Mouse (Mus musculus): ENCODE results near the gene 4933411K16Rik. TPM values are rescaled to one million over a fixed set of nuclear protein-coding genes. Genes with fewer than 3 reads are reported as not detected.

4933411K16Rik gene
- polyA plus RNA-seq, 1 experiment: 0.30 TPM

- Histone ChIP-seq H3ac (ENCODE audit: control insufficient read depth, insufficient read length) (no peak overlapping the region), H3K79me2 (ENCODE audit: control insufficient read depth, insufficient read depth) (peaks cover 85% of the 10 kb centered on the region)
- no peak for TF ChIP-seq CEBPB (IDR thresholded peaks at IDR 0.05; ENCODE audit: insufficient read depth, poor library complexity, severe bottlenecking)
- no peak for TF ChIP-seq MYOG (IDR thresholded peaks at IDR 0.05; ENCODE audit: control insufficient read depth in 1 of 3, insufficient read depth in 1 of 3, insufficient read length in 2 of 3, low read depth in 2 of 3)
- TF ChIP-seq MYOD1 (IDR thresholded peaks at IDR 0.05; ENCODE audit: control insufficient read depth in 1 of 3, insufficient read length in 2 of 3, low read depth in 2 of 3): no peak
- TF ChIP-seq POLR2AphosphoS2 (IDR thresholded peaks at IDR 0.05; ENCODE audit: insufficient read length, low read depth): no peak
- TF ChIP-seq MAX (IDR thresholded peaks at IDR 0.05; ENCODE audit: low read depth): no peak
- no peak for TF ChIP-seq REST (IDR thresholded peaks at IDR 0.05; ENCODE audit: insufficient read depth, insufficient read length)
- no peak for TF ChIP-seq USF1 (IDR thresholded peaks at IDR 0.05; ENCODE audit: low read depth)
- no peak for TF ChIP-seq E2F4 (IDR thresholded peaks at IDR 0.05; ENCODE audit: insufficient read depth)
- no peak for TF ChIP-seq SRF (IDR thresholded peaks at IDR 0.05; ENCODE audit: control insufficient read depth, insufficient read length, low read depth)
- no peak for TF ChIP-seq POLR2A (IDR thresholded peaks at IDR 0.05; ENCODE audit: insufficient read length, low read depth)
- TF ChIP-seq TCF12 (IDR thresholded peaks at IDR 0.05; ENCODE audit: insufficient read depth, poor library complexity, severe bottlenecking): no peak
- no peak for TF ChIP-seq TCF3 (IDR thresholded peaks at IDR 0.05; ENCODE audit: insufficient read length, low read depth)
Observed at GRCm38 (mm10) chr19:42021681-42022541, 30.1 kb upstream of the 4933411K16Rik start.

GRCm38 (mm10) chr19:42022542-42022848 is 29.6 kb upstream of the 4933411K16Rik start:
- Histone ChIP-seq H3K79me2 (ENCODE audit: control insufficient read depth, insufficient read depth) (peaks cover 91% of the 10 kb centered on the region), H3K4me2 (ENCODE audit: low read depth) (peak overlapping the region; percentile 42), H3K4me3 (no peak overlapping the region), H3ac (ENCODE audit: control insufficient read depth, insufficient read length) (no peak overlapping the region), H3K27me3 (ENCODE audit: control insufficient read depth, insufficient read depth, insufficient read length) (no peaks in the 10 kb centered on the region), H3K36me3 (ENCODE audit: control insufficient read depth, insufficient read depth) (no peaks in the 10 kb centered on the region)
- TF ChIP-seq POLR2AphosphoS2 (IDR thresholded peaks at IDR 0.05; ENCODE audit: insufficient read length, low read depth): no peak

More at GRCm38 (mm10) chr19:42021681-42022541, 30.1 kb upstream of the 4933411K16Rik start:
- Histone ChIP-seq H3K4me3 (no peak overlapping the region), H3K27me3 (ENCODE audit: control insufficient read depth, insufficient read depth, insufficient read length) (no peaks in the 10 kb centered on the region), H3K36me3 (ENCODE audit: control insufficient read depth, insufficient read depth) (no peaks in the 10 kb centered on the region), H3K4me2 (ENCODE audit: low read depth) (peak overlapping the region; percentile 42)

GRCm38 (mm10) chr19:42026158-42026557 is 25.9 kb upstream of the 4933411K16Rik start:
- TF ChIP-seq TCF12 (IDR thresholded peaks at IDR 0.05; ENCODE audit: insufficient read depth, poor library complexity, severe bottlenecking): no peak
- TF ChIP-seq USF1 (IDR thresholded peaks at IDR 0.05; ENCODE audit: low read depth): no peak
- no peak for TF ChIP-seq MYOD1 (IDR thresholded peaks at IDR 0.05; ENCODE audit: control insufficient read depth in 1 of 3, insufficient read length in 2 of 3, low read depth in 2 of 3)
- TF ChIP-seq CEBPB (IDR thresholded peaks at IDR 0.05; ENCODE audit: insufficient read depth, poor library complexity, severe bottlenecking): no peak
- no peak for TF ChIP-seq POLR2A (IDR thresholded peaks at IDR 0.05; ENCODE audit: insufficient read length, low read depth)
- no peak for TF ChIP-seq TCF3 (IDR thresholded peaks at IDR 0.05; ENCODE audit: insufficient read length, low read depth)
- TF ChIP-seq SRF (IDR thresholded peaks at IDR 0.05; ENCODE audit: control insufficient read depth, insufficient read length, low read depth): no peak
- no peak for TF ChIP-seq E2F4 (IDR thresholded peaks at IDR 0.05; ENCODE audit: insufficient read depth)
- TF ChIP-seq REST (IDR thresholded peaks at IDR 0.05; ENCODE audit: insufficient read depth, insufficient read length): no peak
- no peak for TF ChIP-seq POLR2AphosphoS2 (IDR thresholded peaks at IDR 0.05; ENCODE audit: insufficient read length, low read depth)
- TF ChIP-seq MAX (IDR thresholded peaks at IDR 0.05; ENCODE audit: low read depth): no peak
- no peak for TF ChIP-seq MYOG (IDR thresholded peaks at IDR 0.05; ENCODE audit: control insufficient read depth in 1 of 3, insufficient read depth in 1 of 3, insufficient read length in 2 of 3, low read depth in 2 of 3)
- Histone ChIP-seq H3K4me3 (no peak overlapping the region), H3K4me2 (ENCODE audit: low read depth) (peak overlapping the region; percentile 31), H3K36me3 (ENCODE audit: control insufficient read depth, insufficient read depth) (no peaks in the 10 kb centered on the region), H3K27me3 (ENCODE audit: control insufficient read depth, insufficient read depth, insufficient read length) (no peaks in the 10 kb centered on the region), H3ac (ENCODE audit: control insufficient read depth, insufficient read length) (no peak overlapping the region), H3K79me2 (ENCODE audit: control insufficient read depth, insufficient read depth) (peaks cover 91% of the 10 kb centered on the region)

GRCm38 (mm10) chr19:42031112-42031511 is 20.9 kb upstream of the 4933411K16Rik start:
- peaks cover 15% of the 10 kb centered on the region for H3K36me3 ChIP-seq (ENCODE audit: control insufficient read depth, insufficient read depth)
- H3K4me2 ChIP-seq (ENCODE audit: low read depth): peak overlapping the region; percentile 25
- no peak for TF ChIP-seq E2F4 (IDR thresholded peaks at IDR 0.05; ENCODE audit: insufficient read depth)
- TF ChIP-seq MYOD1 (IDR thresholded peaks at IDR 0.05; ENCODE audit: control insufficient read depth in 1 of 3, insufficient read length in 2 of 3, low read depth in 2 of 3): peak; percentile 97 to 99 (median 98)
- peak; percentile 76 for TF ChIP-seq TCF3 (IDR thresholded peaks at IDR 0.05; ENCODE audit: insufficient read length, low read depth)
- TF ChIP-seq MYOG (IDR thresholded peaks at IDR 0.05; ENCODE audit: control insufficient read depth in 1 of 3, insufficient read depth in 1 of 3, insufficient read length in 2 of 3, low read depth in 2 of 3): peak; percentile 62 to 91 (median 77)
- peak; percentile 3 for TF ChIP-seq POLR2AphosphoS2 (IDR thresholded peaks at IDR 0.05; ENCODE audit: insufficient read length, low read depth)
- peak; percentile 64 for TF ChIP-seq TCF12 (IDR thresholded peaks at IDR 0.05; ENCODE audit: insufficient read depth, poor library complexity, severe bottlenecking)
- no peak overlapping the region for H3K4me3 ChIP-seq
- no peaks in the 10 kb centered on the region for H3K27me3 ChIP-seq (ENCODE audit: control insufficient read depth, insufficient read depth, insufficient read length)
- H3K79me2 ChIP-seq (ENCODE audit: control insufficient read depth, insufficient read depth): peaks cover 50% of the 10 kb centered on the region
- H3ac ChIP-seq (ENCODE audit: control insufficient read depth, insufficient read length): no peak overlapping the region

GRCm38 (mm10) chr19:42033611-42034010 is 18.4 kb upstream of the 4933411K16Rik start:
- no peak for TF ChIP-seq TCF12 (IDR thresholded peaks at IDR 0.05; ENCODE audit: insufficient read depth, poor library complexity, severe bottlenecking)
- no peak for TF ChIP-seq MYOG (IDR thresholded peaks at IDR 0.05; ENCODE audit: control insufficient read depth in 1 of 3, insufficient read depth in 1 of 3, insufficient read length in 2 of 3, low read depth in 2 of 3)
- no peak for TF ChIP-seq POLR2AphosphoS2 (IDR thresholded peaks at IDR 0.05; ENCODE audit: insufficient read length, low read depth)
- no peak for TF ChIP-seq MYOD1 (IDR thresholded peaks at IDR 0.05; ENCODE audit: control insufficient read depth in 1 of 3, insufficient read length in 2 of 3, low read depth in 2 of 3)
- no peak for TF ChIP-seq SRF (IDR thresholded peaks at IDR 0.05; ENCODE audit: control insufficient read depth, insufficient read length, low read depth)
- no peak for TF ChIP-seq POLR2A (IDR thresholded peaks at IDR 0.05; ENCODE audit: insufficient read length, low read depth)
- no peak for TF ChIP-seq TCF3 (IDR thresholded peaks at IDR 0.05; ENCODE audit: insufficient read length, low read depth)
- TF ChIP-seq CEBPB (IDR thresholded peaks at IDR 0.05; ENCODE audit: insufficient read depth, poor library complexity, severe bottlenecking): no peak
- no peak for TF ChIP-seq MAX (IDR thresholded peaks at IDR 0.05; ENCODE audit: low read depth)
- no peak for TF ChIP-seq REST (IDR thresholded peaks at IDR 0.05; ENCODE audit: insufficient read depth, insufficient read length)
- no peaks in the 10 kb centered on the region for H3K27me3 ChIP-seq (ENCODE audit: control insufficient read depth, insufficient read depth, insufficient read length)
- no peak overlapping the region for H3K4me3 ChIP-seq
- no peak overlapping the region for H3K4me2 ChIP-seq (ENCODE audit: low read depth)
- H3K36me3 ChIP-seq (ENCODE audit: control insufficient read depth, insufficient read depth): peaks cover 15% of the 10 kb centered on the region
- no peak overlapping the region for H3ac ChIP-seq (ENCODE audit: control insufficient read depth, insufficient read length)
- H3K79me2 ChIP-seq (ENCODE audit: control insufficient read depth, insufficient read depth): peaks cover 25% of the 10 kb centered on the region

Data from myocyte (in vitro differentiated cells).